Mouse (Mus musculus) gastrocnemius, postnatal 14 days (tissue): ENCODE measurements at regions not wholly inside any gene's neighbourhood (a gene's known extent, or its start where the extent isn't known, plus 50 kb on each side); places are given as distances from the start of the nearest gene placed in this dataset.

Experiments
- DNase-seq: peaks from one replicate; pipeline ENCODE4 v3.0.0; 2021; ENCODE audit warnings: mixed read lengths
- intact Hi-C: fragments of 180-260 bp; cut with DNase I; formaldehyde crosslinking; loops from one replicate; pipeline ENCODE4 v1.15.1; 2025; ENCODE audit warnings: low total_unique reads

GRCm38 (mm10) chr19:14388539-14388938 lies 209.3 kb downstream of the Tle4 start:
- no peak for DNase-seq
- intact Hi-C loops = no loop called here

GRCm38 (mm10) chr19:14389881-14390837 lies 207.7 kb downstream of the Tle4 start:
- no peak for DNase-seq
- intact Hi-C loops = no loop called here

- DNase-seq = no peak
- intact Hi-C loops = no loop called here
These were observed 206.9 kb downstream of the Tle4 start for GRCm38 (mm10) chr19:14390914-14391313.
